Mouse (Mus musculus): Measurements from ENCODE around the gene Cyp2b10. TPM values are rescaled to one million over a fixed set of nuclear protein-coding genes. Genes with fewer than 3 reads are reported as not detected.
"Not testable (repeated sequence)": the region's sequence is repeated elsewhere in the genome, so short reads cannot be mapped to it uniquely, and the experiment has no call there.

Cyp2b10 gene
- total and polyA plus RNA-seq, 3 experiments: not detected

GRCm38 (mm10) chr7:25904066-25904465, 6.6 kb downstream of the Cyp2b10 start:
- TF ChIP-seq GATA1 (IDR thresholded peaks at IDR 0.05; ENCODE audit: borderline replicate concordance, low read length): no peak
- TF ChIP-seq GATA2 (IDR thresholded peaks at IDR 0.05; ENCODE audit: borderline replicate concordance, low read depth, low read length): no peak
- no peak for TF ChIP-seq POLR2AphosphoS5 (IDR thresholded peaks at IDR 0.05; ENCODE audit: insufficient replicate concordance, low read depth, low read length)
- no peak for TF ChIP-seq TAL1 (conservative IDR thresholded peaks at IDR 0.05; ENCODE audit: low read depth, low read length)
- TF ChIP-seq CTCF (IDR thresholded peaks at IDR 0.05; ENCODE audit: low read depth, low read length): no peak
- ATAC-seq (ENCODE audit: extremely low read depth, insufficient number of reproducible peaks, low FRiP score, poor library complexity, severe bottlenecking): no peak
- H3K9me3 ChIP-seq (replicated peaks): no peaks in the 10 kb centered on the region
- no peak overlapping the region for H3K4me3 ChIP-seq (ENCODE audit: low read depth, low read length)
- no peaks in the 10 kb centered on the region for H3K27me3 ChIP-seq (ENCODE audit: insufficient read depth, low read length)
- DNase-seq (ENCODE audit: low spot score): no peak
- no peaks in the 10 kb centered on the region for H3K36me3 ChIP-seq (replicated peaks)
- no peaks in the 10 kb centered on the region for H3K4me1 ChIP-seq (ENCODE audit: insufficient read depth, low read depth, low read length)

GRCm38 (mm10) chr7:25904489-25904888, 7.1 kb downstream of the Cyp2b10 start:
- DNase-seq (ENCODE audit: low spot score) (no peak), ATAC-seq (ENCODE audit: extremely low read depth, insufficient number of reproducible peaks, low FRiP score, poor library complexity, severe bottlenecking) (no peak)
- H3K27me3 ChIP-seq (ENCODE audit: insufficient read depth, low read length): no peaks in the 10 kb centered on the region
- no peaks in the 10 kb centered on the region for H3K9me3 ChIP-seq (replicated peaks)
- H3K4me3 ChIP-seq (ENCODE audit: low read depth, low read length): no peak overlapping the region
- H3K4me1 ChIP-seq (ENCODE audit: insufficient read depth, low read depth, low read length): no peaks in the 10 kb centered on the region
- no peaks in the 10 kb centered on the region for H3K36me3 ChIP-seq (replicated peaks)
- no peak for TF ChIP-seq TAL1 (conservative IDR thresholded peaks at IDR 0.05; ENCODE audit: low read depth, low read length)
- TF ChIP-seq POLR2AphosphoS5 (IDR thresholded peaks at IDR 0.05; ENCODE audit: insufficient replicate concordance, low read depth, low read length): no peak
- TF ChIP-seq CTCF (IDR thresholded peaks at IDR 0.05; ENCODE audit: low read depth, low read length): no peak
- no peak for TF ChIP-seq GATA1 (IDR thresholded peaks at IDR 0.05; ENCODE audit: borderline replicate concordance, low read length)
- TF ChIP-seq GATA2 (IDR thresholded peaks at IDR 0.05; ENCODE audit: borderline replicate concordance, low read depth, low read length): no peak

- no peaks in the 10 kb centered on the region for H3K27me3 ChIP-seq (ENCODE audit: insufficient read depth, low read length)
Measured at GRCm38 (mm10) chr7:25907380-25907779, 10.0 kb downstream of the Cyp2b10 start.

GRCm38 (mm10) chr7:25910046-25910445, 12.6 kb downstream of the Cyp2b10 start:
- no peaks in the 10 kb centered on the region for H3K4me1 ChIP-seq (ENCODE audit: insufficient read depth, low read depth, low read length)
- TF ChIP-seq GATA2 (IDR thresholded peaks at IDR 0.05; ENCODE audit: borderline replicate concordance, low read depth, low read length) (no peak), POLR2AphosphoS5 (IDR thresholded peaks at IDR 0.05; ENCODE audit: insufficient replicate concordance, low read depth, low read length) (no peak), CTCF (IDR thresholded peaks at IDR 0.05; ENCODE audit: low read depth, low read length) (no peak), GATA1 (IDR thresholded peaks at IDR 0.05; ENCODE audit: borderline replicate concordance, low read length) (no peak), TAL1 (conservative IDR thresholded peaks at IDR 0.05; ENCODE audit: low read depth, low read length) (no peak)
- no peaks in the 10 kb centered on the region for H3K9me3 ChIP-seq (replicated peaks)
- no peak overlapping the region for H3K4me3 ChIP-seq (ENCODE audit: low read depth, low read length)
- no peak for ATAC-seq (ENCODE audit: extremely low read depth, insufficient number of reproducible peaks, low FRiP score, poor library complexity, severe bottlenecking)
- no peaks in the 10 kb centered on the region for H3K36me3 ChIP-seq (replicated peaks)
- H3K27me3 ChIP-seq (ENCODE audit: insufficient read depth, low read length): no peaks in the 10 kb centered on the region
- no peak for DNase-seq (ENCODE audit: low spot score)

More at GRCm38 (mm10) chr7:25907380-25907779, 10.0 kb downstream of the Cyp2b10 start:
- TF ChIP-seq CTCF (IDR thresholded peaks at IDR 0.05; ENCODE audit: low read depth, low read length): no peak
- TF ChIP-seq GATA2 (IDR thresholded peaks at IDR 0.05; ENCODE audit: borderline replicate concordance, low read depth, low read length): no peak
- TF ChIP-seq GATA1 (IDR thresholded peaks at IDR 0.05; ENCODE audit: borderline replicate concordance, low read length): no peak
- TF ChIP-seq POLR2AphosphoS5 (IDR thresholded peaks at IDR 0.05; ENCODE audit: insufficient replicate concordance, low read depth, low read length): no peak
- no peak for TF ChIP-seq TAL1 (conservative IDR thresholded peaks at IDR 0.05; ENCODE audit: low read depth, low read length)
- no peaks in the 10 kb centered on the region for H3K4me1 ChIP-seq (ENCODE audit: insufficient read depth, low read depth, low read length)
- H3K9me3 ChIP-seq (replicated peaks): no peaks in the 10 kb centered on the region
- ATAC-seq (ENCODE audit: extremely low read depth, insufficient number of reproducible peaks, low FRiP score, poor library complexity, severe bottlenecking) (no peak), DNase-seq (ENCODE audit: low spot score) (no peak)
- no peak overlapping the region for H3K4me3 ChIP-seq (ENCODE audit: low read depth, low read length)
- no peaks in the 10 kb centered on the region for H3K36me3 ChIP-seq (replicated peaks)

GRCm38 (mm10) chr7:25916116-25916515, 18.7 kb downstream of the Cyp2b10 start:
- H3K4me3 ChIP-seq (ENCODE audit: low read depth, low read length): no peak overlapping the region
- DNase-seq (ENCODE audit: low spot score): no peak
- no peaks in the 10 kb centered on the region for H3K9me3 ChIP-seq (replicated peaks)
- no peak for ATAC-seq (ENCODE audit: extremely low read depth, insufficient number of reproducible peaks, low FRiP score, poor library complexity, severe bottlenecking)
- H3K4me1 ChIP-seq (ENCODE audit: insufficient read depth, low read depth, low read length): no peaks in the 10 kb centered on the region
- TF ChIP-seq TAL1 (conservative IDR thresholded peaks at IDR 0.05; ENCODE audit: low read depth, low read length): no peak
- no peak for TF ChIP-seq GATA2 (IDR thresholded peaks at IDR 0.05; ENCODE audit: borderline replicate concordance, low read depth, low read length)
- no peak for TF ChIP-seq CTCF (IDR thresholded peaks at IDR 0.05; ENCODE audit: low read depth, low read length)
- no peak for TF ChIP-seq POLR2AphosphoS5 (IDR thresholded peaks at IDR 0.05; ENCODE audit: insufficient replicate concordance, low read depth, low read length)
- TF ChIP-seq GATA1 (IDR thresholded peaks at IDR 0.05; ENCODE audit: borderline replicate concordance, low read length): no peak
- H3K36me3 ChIP-seq (replicated peaks): no peaks in the 10 kb centered on the region
- no peaks in the 10 kb centered on the region for H3K27me3 ChIP-seq (ENCODE audit: insufficient read depth, low read length)

- not testable (repeated sequence) for ATAC-seq (ENCODE audit: extremely low read depth, insufficient number of reproducible peaks, low FRiP score, poor library complexity, severe bottlenecking); DNase-seq (ENCODE audit: low spot score); H3K4me3 ChIP-seq (ENCODE audit: low read depth, low read length); H3K27me3 ChIP-seq (ENCODE audit: insufficient read depth, low read length); H3K36me3 ChIP-seq (replicated peaks); H3K4me1 ChIP-seq (ENCODE audit: insufficient read depth, low read depth, low read length); H3K9me3 ChIP-seq (replicated peaks)
Measured at GRCm38 (mm10) chr7:25917271-25917670, 19.9 kb downstream of the Cyp2b10 start.

DNA sequence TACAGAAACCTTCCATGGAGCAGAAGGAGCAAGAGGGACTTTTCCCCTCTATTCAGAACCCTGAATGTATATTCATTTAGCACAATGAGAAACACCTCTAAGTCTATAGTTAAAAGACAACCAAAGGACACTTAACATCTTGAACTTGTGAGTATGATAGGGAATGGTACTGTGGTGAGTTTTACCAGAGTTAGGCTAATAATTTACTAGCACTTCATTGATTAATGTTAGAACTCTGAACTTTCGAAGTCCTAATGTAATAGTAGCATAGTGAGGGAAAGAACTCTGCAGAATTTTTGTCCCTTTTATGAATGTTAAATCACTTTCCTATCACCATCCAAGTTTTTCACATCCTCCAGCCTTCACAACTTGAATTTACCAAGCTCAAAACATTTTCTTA, 22.0 kb downstream of the Cyp2b10 start:
- Histone ChIP-seq H3K36me3 (replicated peaks) (no peaks in the 10 kb centered on the region), H3K4me1 (ENCODE audit: insufficient read depth, low read depth, low read length) (no peaks in the 10 kb centered on the region), H3K27me3 (ENCODE audit: insufficient read depth, low read length) (no peaks in the 10 kb centered on the region), H3K4me3 (ENCODE audit: low read depth, low read length) (no peak overlapping the region), H3K9me3 (replicated peaks) (no peaks in the 10 kb centered on the region)
- no peak for DNase-seq (ENCODE audit: low spot score)
- no peak for ATAC-seq (ENCODE audit: extremely low read depth, insufficient number of reproducible peaks, low FRiP score, poor library complexity, severe bottlenecking)
- TF ChIP-seq GATA1 (IDR thresholded peaks at IDR 0.05; ENCODE audit: borderline replicate concordance, low read length) (no peak), TAL1 (conservative IDR thresholded peaks at IDR 0.05; ENCODE audit: low read depth, low read length) (no peak)
